Mouse (Mus musculus) heart, postnatal 4 days (tissue): ENCODE data around the gene Cd55b. TPM values are rescaled to one million over a fixed set of nuclear protein-coding genes. Genes with fewer than 3 reads are reported as not detected.
"Not testable (repeated sequence)": the region's sequence is repeated elsewhere in the genome, so short reads cannot be mapped to it uniquely, and the experiment has no call there.

ENCODE experiments used
- DNase-seq: peaks from one replicate; pipeline ENCODE4 v3.0.0; 2021
- total RNA-seq, 2 experiments: library from RNA; stranded (reverse); gene quantifications; 2 replicates each; pipeline ENCODE4 v1.2.3; 2021

Cd55b gene
- not detected for total RNA-seq

- DNase-seq = peak; percentile 58
Observed at GRCm38 (mm10) chr1:130422664-130423111, at the start of gene Cd55b. Gene Cd55b, minus strand, starts transcription at chr1:130423009.

GRCm38 (mm10) chr1:130470074-130470473, 47.3 kb upstream of the Cd55b start:
- no peak for DNase-seq

- no peak for DNase-seq
Observed at GRCm38 (mm10) chr1:130467453-130467852, 44.6 kb upstream of the Cd55b start.

GRCm38 (mm10) chr1:130464173-130464572, 41.4 kb upstream of the Cd55b start:
- DNase-seq = no peak

- no peak for DNase-seq
Observed at GRCm38 (mm10) chr1:130462867-130463266, 40.1 kb upstream of the Cd55b start.

GRCm38 (mm10) chr1:130462084-130462861, 39.5 kb upstream of the Cd55b start, which contains the start of gene Cd55:
Gene Cd55, minus strand, starts transcription at chr1:130462744.
- DNase-seq = peak; percentile 91

- no peak for DNase-seq
Observed at GRCm38 (mm10) chr1:130455111-130455510, 32.3 kb upstream of the Cd55b start.

GRCm38 (mm10) chr1:130442930-130443329, 20.1 kb upstream of the Cd55b start:
- not testable (repeated sequence) for DNase-seq

- DNase-seq = no peak
Observed at GRCm38 (mm10) chr1:130430920-130431319, 8.1 kb upstream of the Cd55b start.

GRCm38 (mm10) chr1:130428667-130429066, 5.9 kb upstream of the Cd55b start:
- not testable (repeated sequence) for DNase-seq

GRCm38 (mm10) chr1:130427175-130427853, 4.5 kb upstream of the Cd55b start:
- DNase-seq = not testable (repeated sequence)

GRCm38 (mm10) chr1:130422033-130422432, 776 bp downstream of the Cd55b start:
- DNase-seq = not testable (repeated sequence)

GRCm38 (mm10) chr1:130397109-130397508, 25.7 kb downstream of the Cd55b start:
- not testable (repeated sequence) for DNase-seq

- not testable (repeated sequence) for DNase-seq
Observed at GRCm38 (mm10) chr1:130387282-130387681, 35.5 kb downstream of the Cd55b start.

- no peak for DNase-seq
Observed at GRCm38 (mm10) chr1:130377726-130378429, 44.9 kb downstream of the Cd55b start.

- no peak for DNase-seq
Observed at GRCm38 (mm10) chr1:130374173-130374785, 48.5 kb downstream of the Cd55b start.

- peak; percentile 16 for DNase-seq
Observed at GRCm38 (mm10) chr1:130373398-130374083, 49.3 kb downstream of the Cd55b start.

GRCm38 (mm10) chr1:130371895-130372528, 50.8 kb downstream of the Cd55b start:
- peak; percentile 70 for DNase-seq

- DNase-seq = no peak
Observed at GRCm38 (mm10) chr1:130371291-130371690, 51.5 kb downstream of the Cd55b start.

- peak; percentile 43 for DNase-seq
Observed at GRCm38 (mm10) chr1:130350077-130350635, 72.7 kb downstream of the Cd55b start.

GRCm38 (mm10) chr1:130342429-130342828, 80.4 kb downstream of the Cd55b start:
- no peak for DNase-seq
